Mouse (Mus musculus) MEL (cell line): ENCODE data around the gene Aqp12.

Experiments used
- CTCF ChIP-seq, 3 experiments: IDR thresholded peaks in 2 of 3; conservative IDR thresholded peaks in 1 of 3; 2 replicates each; pipeline ENCODE4 v1.5.1; 2011 to 2012; ENCODE audit warnings: low read length in 3 of 3, low read depth in 2 of 3, mild to moderate bottlenecking in 2 of 3, improper control_type of control experiment in 1 of 3, inconsistent platforms in 1 of 3, mixed read lengths in 1 of 3, moderate library complexity in 1 of 3; ENCODE audit not compliant: control insufficient read depth in 1 of 3, insufficient read depth in 1 of 3, poor library complexity in 1 of 3, severe bottlenecking in 1 of 3
- EP300 ChIP-seq, 2 experiments: IDR thresholded peaks; 2 replicates each; pipeline ENCODE4 v1.6.1; 2011; ENCODE audit warnings: improper control_type of control experiment in 2 of 2, low read length in 2 of 2, low read depth in 1 of 2, mild to moderate bottlenecking in 1 of 2
- ETS1 ChIP-seq: IDR thresholded peaks from 2 replicates; pipeline ENCODE4 v1.6.1; 2012; ENCODE audit warnings: low read depth, mild to moderate bottlenecking, inconsistent platforms, low read length, improper control_type of control experiment, moderate library complexity
- POLR2A ChIP-seq, 2 experiments: IDR thresholded peaks; 2 replicates each; pipeline ENCODE4 v1.6.1; 2011 to 2012; ENCODE audit warnings: low read length in 2 of 2, mild to moderate bottlenecking in 2 of 2, control low read depth in 1 of 2, improper control_type of control experiment in 1 of 2, low read depth in 1 of 2, moderate library complexity in 1 of 2; ENCODE audit not compliant: control insufficient read depth in 1 of 2, insufficient read depth in 1 of 2, poor library complexity in 1 of 2
- POLR2AphosphoS5 ChIP-seq: IDR thresholded peaks from 2 replicates; pipeline ENCODE4 v1.6.1; 2012; ENCODE audit warnings: low read depth, borderline replicate concordance, mild to moderate bottlenecking, inconsistent platforms, low read length, moderate library complexity, mixed read lengths
- TBP ChIP-seq: IDR thresholded peaks from 2 replicates; pipeline ENCODE4 v1.8.0; 2011; ENCODE audit warnings: low read depth, low read length, improper control_type of control experiment
- UBTF ChIP-seq: IDR thresholded peaks from 2 replicates; pipeline ENCODE4 v1.6.1; 2012; ENCODE audit warnings: low read depth, mild to moderate bottlenecking, inconsistent platforms, low read length, improper control_type of control experiment, moderate library complexity, borderline replicate concordance; ENCODE audit not compliant: insufficient read depth
- ZNF384 ChIP-seq: IDR thresholded peaks from 2 replicates; pipeline ENCODE4 v1.6.1; 2012; ENCODE audit warnings: low read depth, mild to moderate bottlenecking, inconsistent platforms, low read length, improper control_type of control experiment

DNA sequence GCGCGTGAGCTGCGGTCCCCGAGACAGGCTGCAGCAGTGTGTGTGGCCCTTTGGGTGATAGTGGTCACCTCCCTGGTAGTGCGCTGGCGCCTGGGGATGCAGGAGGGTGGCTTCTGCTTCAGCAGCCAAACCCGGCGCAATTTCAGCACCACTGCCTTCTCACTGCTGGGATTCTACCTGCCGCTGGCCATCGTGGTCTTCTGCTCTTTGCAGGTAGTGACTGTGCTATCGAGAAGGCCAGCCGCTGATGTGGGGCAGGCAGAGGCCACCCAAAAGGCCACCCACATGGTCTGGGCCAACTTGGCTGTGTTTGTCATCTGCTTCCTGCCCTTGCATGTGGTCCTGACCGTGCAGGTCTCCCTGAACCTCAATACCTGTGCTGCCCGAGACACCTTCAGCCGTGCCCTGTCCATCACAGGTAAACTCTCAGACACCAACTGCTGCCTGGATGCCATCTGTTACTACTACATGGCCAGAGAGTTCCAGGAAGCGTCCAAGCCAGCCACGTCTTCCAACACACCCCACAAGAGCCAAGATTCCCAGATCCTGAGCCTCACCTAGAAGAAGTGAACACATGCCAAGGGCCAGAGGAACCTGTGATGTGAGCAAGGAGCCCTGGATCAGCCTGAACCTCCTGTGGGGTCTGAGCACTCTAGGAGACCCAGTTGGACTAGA is 23.1 kb upstream of the Aqp12 start:
- TF ChIP-seq CTCF (IDR thresholded peaks at IDR 0.05 in 2 of 3, conservative IDR thresholded peaks at IDR 0.05 in 1 of 3; ENCODE audit: control insufficient read depth in 1 of 3, insufficient read depth in 1 of 3, low read depth in 2 of 3, low read length in 3 of 3, poor library complexity in 1 of 3, severe bottlenecking in 1 of 3) (no peak), UBTF (no peak), POLR2A (IDR thresholded peaks at IDR 0.05; ENCODE audit: control insufficient read depth in 1 of 2, insufficient read depth in 1 of 2, low read depth in 1 of 2, low read length in 2 of 2, poor library complexity in 1 of 2) (no peak), POLR2AphosphoS5 (no peak), ETS1 (no peak), EP300 (IDR thresholded peaks at IDR 0.05; ENCODE audit: low read depth in 1 of 2, low read length in 2 of 2) (no peak), TBP (no peak), ZNF384 (no peak)
